Mouse (Mus musculus) embryonic facial prominence, embryonic 15.5 days (tissue): ENCODE measurements at regions not wholly inside any gene's neighbourhood (a gene's known extent, or its start where the extent isn't known, plus 50 kb on each side); places are given as distances from the start of the nearest gene placed in this dataset.

Experiments used
- ATAC-seq: fragments of 200-750 bp; cut with Nextera tagmentation; 2 replicates; pipeline ENCODE4 v1.8.0; 2017; ENCODE audit warnings: low read depth, moderate TSS enrichment; ENCODE audit not compliant: insufficient number of reproducible peaks, low FRiP score, low TSS enrichment
- H3K27ac ChIP-seq: fragments of 300-500 bp; sonication (generic); replicated peaks from 2 replicates; pipeline ENCODE4 v1.5.1; 2015; ENCODE audit warnings: mild to moderate bottlenecking, inconsistent platforms
- H3K27me3 ChIP-seq: fragments of 300-500 bp; sonication (generic); 2 replicates; pipeline ENCODE4 v1.6.1; 2015; ENCODE audit warnings: inconsistent platforms
- H3K36me3 ChIP-seq: fragments of 300-500 bp; sonication (generic); 2 replicates; pipeline ENCODE4 v1.6.1; 2015; ENCODE audit warnings: mild to moderate bottlenecking, inconsistent platforms
- H3K4me1 ChIP-seq: fragments of 300-500 bp; sonication (generic); 2 replicates; pipeline ENCODE4 v1.6.1; 2015; ENCODE audit warnings: inconsistent platforms
- H3K4me2 ChIP-seq: fragments of 300-500 bp; sonication (generic); replicated peaks from 2 replicates; pipeline ENCODE4 v1.6.1; 2015; ENCODE audit warnings: mild to moderate bottlenecking, inconsistent platforms
- H3K4me3 ChIP-seq: fragments of 300-500 bp; sonication (generic); replicated peaks from 2 replicates; pipeline ENCODE4 v1.5.1; 2015; ENCODE audit warnings: mild to moderate bottlenecking, inconsistent platforms
- H3K9ac ChIP-seq: fragments of 300-500 bp; sonication (generic); 2 replicates; pipeline ENCODE4 v1.6.1; 2015; ENCODE audit warnings: inconsistent platforms
- H3K9me3 ChIP-seq: fragments of 300-500 bp; sonication (generic); replicated peaks from 2 replicates; pipeline ENCODE4 v1.6.1; 2016; ENCODE audit warnings: inconsistent platforms
- WGBS: fragments of 180-500 bp; shearing (Covaris S2); methylation state at CpG from one replicate; pipeline ENCODE4 v1.1.7; 2015; 5-methylcytosine and 5-hydroxymethylcytosine counted together

GRCm38 (mm10) chr2:19086167-19086566 lies 88.0 kb downstream of the 4930426L09Rik start:
- Histone ChIP-seq H3K9me3 (no peaks in the 10 kb centered on the region), H3K4me2 (no peak overlapping the region), H3K9ac (no peak overlapping the region), H3K36me3 (no peaks in the 10 kb centered on the region), H3K27ac (no peak overlapping the region), H3K4me3 (no peak overlapping the region), H3K27me3 (no peaks in the 10 kb centered on the region), H3K4me1 (no peaks in the 10 kb centered on the region)
- no peak for ATAC-seq
- 75% methylated on average over 2 of the region's 2 CpGs for WGBS

- no peaks in the 10 kb centered on the region for H3K4me1 ChIP-seq
- H3K27me3 ChIP-seq, result no peaks in the 10 kb centered on the region
- no peaks in the 10 kb centered on the region for H3K36me3 ChIP-seq
- H3K9me3 ChIP-seq, result no peaks in the 10 kb centered on the region
- H3K4me2 ChIP-seq, result no peak overlapping the region
- no peak for ATAC-seq
- whole genome bisulfite sequencing, result 90% methylated on average over 6 of the region's 6 CpGs
- no peak overlapping the region for H3K27ac ChIP-seq
- H3K4me3 ChIP-seq, result no peak overlapping the region
- no peak overlapping the region for H3K9ac ChIP-seq
These were observed 88.5 kb downstream of the 4930426L09Rik start for GRCm38 (mm10) chr2:19086621-19087020.

DNA sequence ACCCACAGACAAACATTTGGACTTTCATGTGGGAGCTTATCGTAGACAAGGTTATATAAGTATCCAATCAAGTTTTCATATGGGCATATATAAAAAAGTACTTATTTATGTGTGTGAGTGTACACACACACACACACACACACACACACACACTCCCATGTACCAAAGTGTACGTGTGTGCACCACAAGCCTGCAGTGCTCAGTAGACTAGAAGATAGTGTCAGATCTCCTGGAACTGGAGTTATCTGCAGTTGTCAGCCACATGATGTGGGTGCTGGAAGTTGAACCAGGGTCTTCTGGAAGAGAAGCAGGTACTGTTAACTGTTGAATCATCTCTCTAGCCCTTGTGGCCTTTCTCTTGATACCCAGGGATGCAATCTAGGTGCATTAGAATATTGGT lies 99.7 kb upstream of the Armc3 start:
- no peak overlapping the region for H3K9ac ChIP-seq
- 78% methylated on average over 2 of the region's 2 CpGs for WGBS
- peaks cover 9% of the 10 kb centered on the region for H3K4me1 ChIP-seq
- H3K27ac ChIP-seq, result no peak overlapping the region
- no peaks in the 10 kb centered on the region for H3K36me3 ChIP-seq
- H3K4me3 ChIP-seq, result no peak overlapping the region
- no peaks in the 10 kb centered on the region for H3K9me3 ChIP-seq
- no peaks in the 10 kb centered on the region for H3K27me3 ChIP-seq
- no peak for ATAC-seq
- no peak overlapping the region for H3K4me2 ChIP-seq

- no peak for ATAC-seq
- Histone ChIP-seq H3K27ac (no peak overlapping the region), H3K27me3 (no peaks in the 10 kb centered on the region), H3K36me3 (no peaks in the 10 kb centered on the region), H3K4me2 (no peak overlapping the region), H3K4me1 (no peaks in the 10 kb centered on the region), H3K4me3 (no peak overlapping the region), H3K9ac (no peak overlapping the region), H3K9me3 (no peaks in the 10 kb centered on the region)
These were observed 90.3 kb upstream of the Armc3 start for GRCm38 (mm10) chr2:19108753-19109152.

- Histone ChIP-seq H3K27ac (no peak overlapping the region), H3K4me2 (no peak overlapping the region), H3K27me3 (no peaks in the 10 kb centered on the region), H3K36me3 (no peaks in the 10 kb centered on the region), H3K4me1 (no peaks in the 10 kb centered on the region), H3K9ac (no peak overlapping the region), H3K4me3 (no peak overlapping the region), H3K9me3 (no peaks in the 10 kb centered on the region)
- WGBS, result 90% methylated on average over 1 of the region's 1 CpGs
- ATAC-seq, result no peak
These were observed 79.2 kb upstream of the Armc3 start for GRCm38 (mm10) chr2:19119871-19120270.

- Histone ChIP-seq H3K4me2 (no peak overlapping the region), H3K36me3 (no peaks in the 10 kb centered on the region), H3K27ac (no peak overlapping the region), H3K9me3 (no peaks in the 10 kb centered on the region), H3K4me3 (no peak overlapping the region), H3K27me3 (no peaks in the 10 kb centered on the region), H3K9ac (no peak overlapping the region), H3K4me1 (no peaks in the 10 kb centered on the region)
- WGBS, result 84% methylated on average over 6 of the region's 6 CpGs
- ATAC-seq, result no peak
These were observed 66.2 kb upstream of the Armc3 start for GRCm38 (mm10) chr2:19132864-19133263.

GRCm38 (mm10) chr2:19142586-19142985 lies 56.5 kb upstream of the Armc3 start:
- ATAC-seq, result no peak
- 40% methylated on average over 2 of the region's 2 CpGs for WGBS

DNA sequence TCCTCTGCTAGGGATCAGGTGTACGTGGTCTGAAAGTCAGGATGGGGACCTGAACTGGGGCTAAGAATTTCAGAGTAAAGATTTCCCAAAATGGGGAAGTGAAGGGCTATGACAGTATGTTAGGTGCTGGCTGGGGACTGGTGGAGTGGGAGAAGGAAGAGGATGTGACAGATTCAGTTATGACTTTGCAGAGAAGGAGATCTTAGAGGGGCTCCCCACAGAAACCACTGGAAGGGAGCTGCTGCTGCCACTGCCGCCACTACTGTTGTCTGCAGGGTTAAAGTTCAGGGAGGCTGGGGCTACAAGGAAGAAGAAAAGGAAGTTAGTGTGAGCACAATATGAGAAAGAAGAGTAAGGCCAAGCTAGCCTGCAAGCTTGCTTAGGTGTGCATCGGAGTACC lies 53.7 kb upstream of the Armc3 start:
- Histone ChIP-seq H3K4me3 (no peak overlapping the region), H3K9ac (no peak overlapping the region), H3K4me1 (no peaks in the 10 kb centered on the region), H3K9me3 (no peaks in the 10 kb centered on the region), H3K27me3 (no peaks in the 10 kb centered on the region), H3K36me3 (no peaks in the 10 kb centered on the region), H3K4me2 (no peak overlapping the region), H3K27ac (no peak overlapping the region)
- no peak for ATAC-seq
- WGBS, result 72% methylated on average over 3 of the region's 3 CpGs

More at GRCm38 (mm10) chr2:19142586-19142985, 56.5 kb upstream of the Armc3 start:
- no peaks in the 10 kb centered on the region for H3K4me1 ChIP-seq
- no peak overlapping the region for H3K4me3 ChIP-seq
- no peaks in the 10 kb centered on the region for H3K36me3 ChIP-seq
- H3K4me2 ChIP-seq, result no peak overlapping the region
- H3K9ac ChIP-seq, result no peak overlapping the region
- H3K27me3 ChIP-seq, result no peaks in the 10 kb centered on the region
- no peaks in the 10 kb centered on the region for H3K9me3 ChIP-seq
- no peak overlapping the region for H3K27ac ChIP-seq

DNA sequence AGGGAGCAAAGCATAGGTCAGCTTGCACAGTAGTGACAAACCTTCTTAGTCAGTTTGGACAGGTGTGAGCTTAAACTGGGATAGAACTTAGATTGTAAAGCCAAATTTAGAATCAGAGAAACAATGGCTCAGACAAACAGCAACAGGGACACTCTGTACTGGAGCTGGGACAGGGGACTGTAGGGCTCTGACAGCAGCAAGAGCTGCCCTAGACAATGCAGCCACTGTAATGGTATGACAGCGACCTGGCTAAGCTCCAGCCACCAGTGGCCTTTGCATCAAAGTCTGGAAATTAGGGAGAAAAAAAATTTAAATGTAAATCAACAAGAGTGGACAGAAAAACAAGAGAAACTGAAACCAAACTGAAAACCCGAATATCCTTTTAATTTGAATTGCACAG lies 53.2 kb upstream of the Armc3 start:
- WGBS, result 41% methylated on average over 2 of the region's 2 CpGs
- 0 out of 2 replicates have a peak, but pooled peaks have one; percentile 39 for ATAC-seq

DNA sequence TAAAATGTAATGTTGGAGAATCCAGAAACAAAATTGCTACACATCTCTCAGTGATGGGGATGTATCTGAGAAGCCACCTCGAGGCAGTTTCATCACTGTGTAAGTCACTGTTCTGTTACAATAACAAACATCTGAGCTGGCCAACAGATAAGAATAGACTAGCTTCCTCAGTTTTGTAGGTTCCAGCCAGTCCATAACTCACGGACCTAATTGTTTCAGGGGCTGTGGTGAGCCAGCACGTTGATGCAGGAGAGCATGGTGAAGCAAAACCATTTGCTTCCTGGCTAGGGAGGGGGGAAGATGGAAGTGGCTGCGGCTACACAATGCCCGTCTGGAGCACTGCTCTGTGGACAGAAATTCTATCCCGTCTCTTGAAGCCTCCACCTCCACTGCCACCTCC lies 52.8 kb upstream of the Armc3 start:
- ATAC-seq, result no peak
- H3K27ac ChIP-seq, result no peak overlapping the region

More for the DNA sequence above, 53.2 kb upstream of the Armc3 start:
- no peak overlapping the region for H3K9ac ChIP-seq
- H3K4me2 ChIP-seq, result no peak overlapping the region
- no peak overlapping the region for H3K4me3 ChIP-seq
- no peaks in the 10 kb centered on the region for H3K27me3 ChIP-seq
- H3K4me1 ChIP-seq, result no peaks in the 10 kb centered on the region
- H3K36me3 ChIP-seq, result no peaks in the 10 kb centered on the region
- no peak overlapping the region for H3K27ac ChIP-seq
- no peaks in the 10 kb centered on the region for H3K9me3 ChIP-seq

GRCm38 (mm10) chr2:19148812-19149211 lies 50.3 kb upstream of the Armc3 start:
- Histone ChIP-seq H3K36me3 (no peaks in the 10 kb centered on the region), H3K4me3 (no peak overlapping the region), H3K4me1 (no peaks in the 10 kb centered on the region), H3K9me3 (no peaks in the 10 kb centered on the region), H3K27me3 (no peaks in the 10 kb centered on the region), H3K9ac (no peak overlapping the region), H3K27ac (no peak overlapping the region), H3K4me2 (no peak overlapping the region)
- WGBS, result 54% methylated on average over 5 of the region's 5 CpGs
- no peak for ATAC-seq

More for the DNA sequence above, 52.8 kb upstream of the Armc3 start:
- Histone ChIP-seq H3K4me2 (no peak overlapping the region), H3K4me1 (no peaks in the 10 kb centered on the region), H3K36me3 (no peaks in the 10 kb centered on the region), H3K4me3 (no peak overlapping the region), H3K27me3 (no peaks in the 10 kb centered on the region), H3K9me3 (no peaks in the 10 kb centered on the region), H3K9ac (no peak overlapping the region)
- 31% methylated on average over 6 of the region's 6 CpGs for WGBS
